Mouse (Mus musculus) heart, embryonic 13.5 days (tissue): ENCODE results near the gene Sav1. TPM values are rescaled to one million over a fixed set of nuclear protein-coding genes. Genes with fewer than 3 reads are reported as not detected.
A peak's percentile ranks its signal among the peaks of the same experiment; 100 is the strongest.

Experiments
- ATAC-seq: fragments of 200-750 bp; cut with Nextera tagmentation; 2 replicates; pipeline ENCODE4 v1.8.0; 2017; ENCODE audit warnings: moderate TSS enrichment; ENCODE audit not compliant: insufficient number of reproducible peaks, low FRiP score, low TSS enrichment; ENCODE audit errors: extremely low read depth
- H3K27ac ChIP-seq: fragments of 300-500 bp; sonication (generic); replicated peaks from 2 replicates; pipeline ENCODE4 v1.5.1; 2015; ENCODE audit warnings: moderate library complexity, mild to moderate bottlenecking, inconsistent platforms
- H3K27me3 ChIP-seq: fragments of 300-500 bp; sonication (generic); replicated peaks from 2 replicates; pipeline ENCODE4 v1.6.1; 2015; ENCODE audit warnings: mild to moderate bottlenecking, inconsistent platforms
- H3K36me3 ChIP-seq: fragments of 300-500 bp; sonication (generic); 2 replicates; pipeline ENCODE4 v1.6.1; 2015; ENCODE audit warnings: mild to moderate bottlenecking, inconsistent platforms
- H3K4me1 ChIP-seq: fragments of 300-500 bp; sonication (generic); 2 replicates; pipeline ENCODE4 v1.6.1; 2015; ENCODE audit warnings: inconsistent platforms
- H3K4me2 ChIP-seq: fragments of 300-500 bp; sonication (generic); 2 replicates; pipeline ENCODE4 v1.6.1; 2015; ENCODE audit warnings: inconsistent platforms, mild to moderate bottlenecking, moderate library complexity
- H3K4me3 ChIP-seq: fragments of 300-500 bp; sonication (generic); 2 replicates; pipeline ENCODE4 v1.5.1; 2015; ENCODE audit warnings: moderate library complexity, mild to moderate bottlenecking, inconsistent platforms
- H3K9ac ChIP-seq: fragments of 300-500 bp; sonication (generic); 2 replicates; pipeline ENCODE4 v1.6.1; 2015; ENCODE audit warnings: inconsistent platforms, mild to moderate bottlenecking, moderate library complexity
- H3K9me3 ChIP-seq: fragments of 300-500 bp; sonication (generic); 2 replicates; pipeline ENCODE4 v1.6.1; 2016; ENCODE audit warnings: inconsistent platforms
- WGBS: fragments of 180-500 bp; shearing (Covaris S2); methylation state at CpG from one replicate; pipeline ENCODE4 v1.1.7; 2015; ENCODE audit warnings: mixed read lengths; 5-methylcytosine and 5-hydroxymethylcytosine counted together
- polyA plus RNA-seq: library from polyadenylated mRNA; unstranded; fragments of >200 nt; fragmentation: Nextera tagmentation; extraction: Ambion mirVana; gene quantifications from 2 replicates; pipeline ENCODE4 v1.2.1, GENCODE M21; 2015

The Sav1 gene
- polyA plus RNA-seq, result 2.8 and 4.4 TPM in 2 replicates

DNA sequence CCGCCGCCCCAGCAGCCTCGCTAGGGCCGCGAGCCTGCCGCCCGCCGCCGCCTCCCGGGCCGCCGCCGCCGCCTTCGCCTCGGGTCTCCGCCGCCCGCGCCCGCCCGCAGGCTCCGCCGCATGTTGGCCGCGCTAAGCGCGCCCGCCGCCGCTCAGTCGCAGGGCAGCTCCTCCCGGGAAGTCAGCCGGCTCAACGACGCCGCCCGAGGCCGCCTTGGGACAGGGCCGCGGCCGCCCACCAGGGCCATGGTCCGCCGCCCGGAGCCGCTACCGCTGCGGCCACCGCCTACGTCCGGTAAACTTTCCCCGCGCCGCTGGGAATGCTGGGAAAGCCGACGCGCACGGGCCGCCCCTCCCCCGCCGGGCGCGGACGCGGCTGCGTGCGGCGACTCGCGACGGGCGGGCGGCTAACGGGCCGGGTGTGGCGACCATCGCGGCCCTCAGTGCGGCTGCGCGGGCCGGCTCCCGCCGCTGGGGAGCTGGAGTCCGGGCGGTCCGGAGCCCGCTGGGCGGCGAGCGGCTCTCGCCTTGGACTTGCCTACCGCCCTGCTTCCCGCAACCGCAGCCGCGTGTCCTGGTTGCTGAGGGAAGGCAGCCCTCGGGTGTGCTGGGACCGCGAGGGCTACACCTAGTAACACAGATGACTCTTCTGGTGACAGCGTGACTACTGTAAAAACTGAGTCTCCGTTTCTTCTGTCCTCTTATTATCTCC is at the start of gene Sav1:
Gene Sav1, minus strand, starts transcription at position 217 of the 712 bp plus-strand sequence.
- peak within 1 kb of the TSS; percentile 83 for H3K4me2 ChIP-seq
- peak within 1 kb of the TSS; percentile 97 for H3K4me3 ChIP-seq
- H3K27me3 ChIP-seq, result no peaks in the 10 kb centered on the region
- H3K36me3 ChIP-seq, result peaks cover 25% of the 10 kb centered on the region
- under 1% methylated on average over 60 of the region's 102 CpGs for WGBS
- ATAC-seq, result peak; percentile 88
- no peaks in the 10 kb centered on the region for H3K9me3 ChIP-seq
- peaks cover 35% of the 10 kb centered on the region for H3K4me1 ChIP-seq
- peak within 1 kb of the TSS; percentile 98 for H3K9ac ChIP-seq
- peak within 1 kb of the TSS; percentile 96 for H3K27ac ChIP-seq

DNA sequence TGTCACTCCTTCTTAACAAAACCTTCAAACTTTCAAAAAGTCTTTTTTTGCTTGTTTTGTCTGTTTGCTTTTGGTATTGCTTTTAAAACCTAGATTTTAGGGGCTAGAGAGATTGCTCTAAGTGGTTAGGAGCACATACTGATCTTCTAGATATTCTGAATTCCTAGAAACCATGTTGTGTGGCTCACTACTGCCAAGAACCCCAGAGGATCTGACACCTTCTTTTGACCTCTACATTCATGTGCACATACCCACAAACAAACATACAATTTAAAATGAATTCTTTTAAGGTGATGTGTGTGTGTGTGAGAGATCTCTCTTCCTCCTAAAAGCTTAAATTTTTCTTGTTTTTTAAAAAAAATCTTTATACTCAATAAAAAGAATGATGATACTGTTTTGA is 39.4 kb upstream of the Sav1 start:
- Histone ChIP-seq H3K4me1 (peaks cover 6% of the 10 kb centered on the region; the same call in 1 of the 2 replicates), H3K9ac (no peak overlapping the region), H3K9me3 (no peaks in the 10 kb centered on the region), H3K27ac (no peak overlapping the region), H3K4me3 (no peak overlapping the region), H3K27me3 (no peaks in the 10 kb centered on the region), H3K4me2 (no peak overlapping the region), H3K36me3 (peaks cover 73% of the 10 kb centered on the region)
- no peak for ATAC-seq

DNA sequence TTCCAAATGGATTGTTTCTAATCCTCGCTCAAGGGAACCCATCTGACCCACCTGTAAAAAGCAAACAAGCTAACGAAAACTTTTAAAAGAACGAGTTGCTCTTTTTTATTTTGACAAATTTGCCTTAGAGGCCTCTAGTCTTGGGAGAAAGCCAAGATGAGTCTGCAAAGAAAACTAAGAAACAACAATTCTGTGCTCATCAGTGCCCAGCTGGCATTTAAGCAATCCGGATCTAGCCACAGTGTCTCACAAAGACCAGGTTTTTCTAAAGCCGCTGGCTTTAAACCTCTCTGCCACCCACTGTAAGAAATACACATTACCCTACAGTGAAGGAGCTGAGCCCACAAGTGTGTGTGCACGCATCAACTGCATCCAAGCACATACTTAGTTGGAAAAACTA is 38.6 kb upstream of the Sav1 start:
- Histone ChIP-seq H3K9ac (no peak overlapping the region), H3K4me1 (no peaks in the 10 kb centered on the region), H3K27ac (no peak overlapping the region), H3K4me2 (no peak overlapping the region), H3K4me3 (no peak overlapping the region), H3K36me3 (peaks cover 74% of the 10 kb centered on the region), H3K27me3 (no peaks in the 10 kb centered on the region), H3K9me3 (no peaks in the 10 kb centered on the region)
- no peak for ATAC-seq
- 83% methylated on average over 6 of the region's 6 CpGs for WGBS

DNA sequence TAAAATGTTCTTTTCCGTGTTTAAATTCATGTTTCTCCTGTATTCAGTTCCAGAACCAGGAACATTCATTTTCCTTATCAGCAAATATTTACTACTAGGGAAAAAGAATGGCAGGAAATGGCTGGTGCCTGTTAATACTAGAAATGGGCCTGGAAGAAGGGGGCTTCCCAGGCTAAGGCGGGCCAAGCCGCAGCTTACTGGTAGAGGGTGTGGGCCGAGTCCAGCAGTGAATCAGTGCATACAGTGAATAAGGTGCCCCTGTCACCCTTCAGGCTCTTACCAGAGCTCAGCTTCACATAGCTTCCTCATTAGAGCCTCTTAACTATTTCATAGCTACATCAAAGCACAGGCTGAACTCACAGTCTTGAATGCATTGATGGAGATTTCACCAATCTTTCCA is 36.8 kb upstream of the Sav1 start:
- 78% methylated on average over 4 of the region's 4 CpGs for WGBS
- H3K4me3 ChIP-seq, result no peak overlapping the region
- no peak overlapping the region for H3K27ac ChIP-seq
- no peak for ATAC-seq
- H3K4me1 ChIP-seq, result no peaks in the 10 kb centered on the region
- no peak overlapping the region for H3K4me2 ChIP-seq
- peaks cover 81% of the 10 kb centered on the region for H3K36me3 ChIP-seq
- H3K27me3 ChIP-seq, result no peaks in the 10 kb centered on the region
- H3K9me3 ChIP-seq, result no peaks in the 10 kb centered on the region
- no peak overlapping the region for H3K9ac ChIP-seq

DNA sequence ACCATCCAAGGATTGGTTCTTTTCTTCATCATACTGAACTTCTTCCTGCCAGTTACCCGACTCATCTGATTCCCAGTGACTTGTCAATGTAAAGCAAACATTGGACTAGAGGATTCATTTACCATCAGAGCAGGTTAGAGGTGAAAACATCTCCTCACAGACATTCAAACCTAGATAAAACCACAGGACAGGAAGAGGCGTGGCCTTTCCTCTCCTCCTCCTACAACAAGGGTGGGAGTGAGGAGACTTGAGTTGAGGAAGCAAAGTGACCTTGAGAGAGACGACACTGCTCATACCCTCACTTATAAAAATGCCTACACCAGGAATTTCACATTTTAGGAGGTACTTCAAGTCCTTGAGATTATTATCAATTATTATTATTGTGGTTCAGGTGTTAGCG is 31.4 kb upstream of the Sav1 start:
- Histone ChIP-seq H3K27me3 (no peaks in the 10 kb centered on the region), H3K36me3 (peaks cover 62% of the 10 kb centered on the region), H3K4me1 (peaks cover 9% of the 10 kb centered on the region), H3K4me3 (no peak overlapping the region), H3K9me3 (no peaks in the 10 kb centered on the region), H3K9ac (no peak overlapping the region), H3K4me2 (no peak overlapping the region), H3K27ac (no peak overlapping the region)
- WGBS, result 65% methylated on average over 4 of the region's 4 CpGs
- ATAC-seq, result no peak

DNA sequence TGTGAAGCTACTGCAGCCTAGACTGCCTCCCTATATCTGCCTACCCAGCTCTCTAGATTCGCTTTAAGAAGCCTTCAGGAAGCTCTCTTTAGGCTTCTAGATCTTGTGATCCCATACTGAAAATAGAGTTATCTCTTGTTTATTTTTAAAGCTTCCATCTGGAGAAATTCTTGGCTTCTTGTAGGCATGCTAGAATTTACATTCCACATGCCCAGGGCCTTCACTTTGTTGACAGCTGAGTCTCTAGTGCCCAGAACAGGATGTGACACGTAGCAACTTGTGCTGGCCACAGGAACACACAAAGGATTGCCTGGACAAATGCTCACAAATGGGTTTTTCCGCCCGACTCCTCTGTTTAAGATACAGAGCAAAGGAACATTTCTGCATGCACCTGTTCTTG is 29.1 kb upstream of the Sav1 start:
- Histone ChIP-seq H3K27me3 (no peaks in the 10 kb centered on the region), H3K4me3 (no peak overlapping the region), H3K36me3 (peaks cover 58% of the 10 kb centered on the region), H3K4me2 (no peak overlapping the region), H3K27ac (peak overlapping the region; percentile 37; the same call in 1 of the 2 replicates), H3K9me3 (peaks cover 3% of the 10 kb centered on the region), H3K4me1 (peaks cover 9% of the 10 kb centered on the region), H3K9ac (no peak overlapping the region)
- WGBS, result 39% methylated on average over 4 of the region's 4 CpGs
- no peak for ATAC-seq

GRCm38 (mm10) chr12:70011681-70012080 is 24.9 kb upstream of the Sav1 start:
- WGBS, result 74% methylated on average over 5 of the region's 5 CpGs

GRCm38 (mm10) chr12:70010356-70010755 is 23.6 kb upstream of the Sav1 start:
- Histone ChIP-seq H3K27ac (no peak overlapping the region), H3K4me1 (no peaks in the 10 kb centered on the region), H3K9me3 (peaks cover 6% of the 10 kb centered on the region), H3K4me3 (no peak overlapping the region), H3K9ac (no peak overlapping the region), H3K4me2 (no peak overlapping the region), H3K36me3 (peaks cover 26% of the 10 kb centered on the region), H3K27me3 (no peaks in the 10 kb centered on the region)
- ATAC-seq, result no peak
- WGBS, result 91% methylated on average over 4 of the region's 4 CpGs

More at GRCm38 (mm10) chr12:70011681-70012080, 24.9 kb upstream of the Sav1 start:
- H3K4me2 ChIP-seq, result no peak overlapping the region
- H3K27ac ChIP-seq, result no peak overlapping the region
- ATAC-seq, result no peak
- H3K4me3 ChIP-seq, result no peak overlapping the region
- H3K36me3 ChIP-seq, result peaks cover 31% of the 10 kb centered on the region
- peaks cover 6% of the 10 kb centered on the region for H3K9me3 ChIP-seq
- H3K4me1 ChIP-seq, result peaks cover 9% of the 10 kb centered on the region
- no peaks in the 10 kb centered on the region for H3K27me3 ChIP-seq
- H3K9ac ChIP-seq, result no peak overlapping the region

DNA sequence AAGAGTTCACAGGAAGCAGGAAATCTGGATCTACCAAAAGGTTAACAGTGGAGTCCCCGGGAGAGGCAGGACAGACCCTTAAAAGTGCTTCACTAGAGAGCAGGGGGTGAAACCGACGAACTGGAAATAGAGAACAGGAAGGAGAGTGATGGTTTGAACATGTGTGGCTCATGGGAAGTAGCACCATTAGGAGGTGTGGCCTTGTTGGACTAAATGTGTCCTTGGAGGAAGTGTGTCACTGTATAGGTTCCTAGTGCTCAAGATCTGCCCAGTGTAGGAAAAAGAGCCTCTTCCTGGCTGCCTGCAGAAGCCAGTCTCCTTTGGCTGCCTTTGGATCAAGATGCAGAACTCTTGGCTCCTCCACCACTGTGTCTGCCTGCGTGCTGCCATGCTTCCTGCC is 18.3 kb upstream of the Sav1 start:
- no peak for ATAC-seq
- no peaks in the 10 kb centered on the region for H3K36me3 ChIP-seq

GRCm38 (mm10) chr12:69998186-69998983 is 11.6 kb upstream of the Sav1 start:
- H3K27ac ChIP-seq, result no peak overlapping the region
- whole genome bisulfite sequencing, result 65% methylated on average over 13 of the region's 13 CpGs
- no peaks in the 10 kb centered on the region for H3K36me3 ChIP-seq

More for the DNA sequence above, 18.3 kb upstream of the Sav1 start:
- 68% methylated on average over 4 of the region's 4 CpGs for WGBS
- no peaks in the 10 kb centered on the region for H3K9me3 ChIP-seq
- H3K4me3 ChIP-seq, result no peak overlapping the region
- H3K27me3 ChIP-seq, result no peaks in the 10 kb centered on the region
- H3K9ac ChIP-seq, result no peak overlapping the region
- H3K4me2 ChIP-seq, result no peak overlapping the region
- H3K4me1 ChIP-seq, result no peaks in the 10 kb centered on the region
- H3K27ac ChIP-seq, result no peak overlapping the region

GRCm38 (mm10) chr12:69995382-69995781 is 8.6 kb upstream of the Sav1 start:
- no peak for ATAC-seq
- no peak overlapping the region for H3K9ac ChIP-seq
- H3K27ac ChIP-seq, result no peak overlapping the region
- no peaks in the 10 kb centered on the region for H3K27me3 ChIP-seq
- no peak overlapping the region for H3K4me2 ChIP-seq
- no peak overlapping the region for H3K4me3 ChIP-seq
- H3K4me1 ChIP-seq, result no peaks in the 10 kb centered on the region
- H3K9me3 ChIP-seq, result no peaks in the 10 kb centered on the region
- WGBS, result 80% methylated on average over 3 of the region's 3 CpGs
- H3K36me3 ChIP-seq, result no peaks in the 10 kb centered on the region

More at GRCm38 (mm10) chr12:69998186-69998983, 11.6 kb upstream of the Sav1 start:
- H3K27me3 ChIP-seq, result no peaks in the 10 kb centered on the region
- H3K9ac ChIP-seq, result no peak overlapping the region
- no peak overlapping the region for H3K4me2 ChIP-seq
- no peaks in the 10 kb centered on the region for H3K9me3 ChIP-seq
- ATAC-seq, result no peak
- H3K4me1 ChIP-seq, result no peaks in the 10 kb centered on the region
- no peak overlapping the region for H3K4me3 ChIP-seq
